Mouse (Mus musculus) ovary, postnatal 10 days (tissue): ENCODE data around the gene Gcnt2.
"Not testable (repeated sequence)": the region's sequence is repeated elsewhere in the genome, so short reads cannot be mapped to it uniquely, and the experiment has no call there.

ENCODE experiments used
- DNase-seq: peaks from one replicate; pipeline ENCODE4 v3.0.0; 2022; ENCODE audit warnings: low spot score

The Gcnt2 gene

DNA sequence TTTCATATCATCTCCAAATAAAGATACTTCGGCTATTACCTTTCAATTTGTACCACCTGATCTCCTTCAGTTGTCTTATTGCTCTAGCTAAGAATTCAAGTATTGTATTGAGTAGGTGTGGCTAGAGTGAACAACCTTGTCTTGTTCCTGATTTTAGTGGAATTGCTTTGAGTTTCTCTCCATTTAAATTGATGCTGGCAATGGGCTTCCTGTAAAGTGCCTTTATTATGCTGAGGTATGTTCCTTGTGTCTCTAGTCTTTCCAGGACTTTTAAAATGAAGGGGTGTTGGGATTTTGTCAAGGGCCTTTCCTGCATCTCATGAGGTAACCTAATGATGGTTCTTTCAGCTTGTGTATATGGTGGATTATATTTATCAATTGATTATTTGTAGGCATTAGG lies 83.5 kb downstream of the Gcnt2 start:
- no peak for DNase-seq

GRCm38 (mm10) chr13:40943936-40944335 lies 84.4 kb downstream of the Gcnt2 start:
- DNase-seq, result no peak

- no peak for DNase-seq
These were observed 84.8 kb downstream of the Gcnt2 start for GRCm38 (mm10) chr13:40944346-40944745.

DNA sequence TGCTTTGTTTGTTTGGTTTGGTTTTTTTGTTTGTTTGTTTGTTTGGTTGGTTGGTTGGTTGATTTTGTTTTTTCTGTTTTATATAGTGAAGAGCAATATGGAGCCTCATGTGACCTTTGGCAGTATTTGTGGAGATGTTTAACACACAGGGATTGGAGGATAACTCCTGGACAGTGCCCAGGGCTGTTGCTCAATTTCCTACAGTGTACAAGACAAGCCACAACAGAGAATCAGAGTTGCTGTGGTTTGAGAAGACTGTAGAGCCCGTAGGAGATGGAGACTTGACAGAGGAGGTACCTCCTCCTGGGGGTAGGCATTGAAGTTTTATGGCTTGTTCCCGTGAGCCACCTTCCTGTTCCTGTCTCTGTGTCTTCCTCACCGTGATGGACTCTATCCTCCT lies 87.0 kb downstream of the Gcnt2 start:
- DNase-seq, result no peak

GRCm38 (mm10) chr13:40947538-40948205 lies 88.1 kb downstream of the Gcnt2 start:
- no peak for DNase-seq

DNA sequence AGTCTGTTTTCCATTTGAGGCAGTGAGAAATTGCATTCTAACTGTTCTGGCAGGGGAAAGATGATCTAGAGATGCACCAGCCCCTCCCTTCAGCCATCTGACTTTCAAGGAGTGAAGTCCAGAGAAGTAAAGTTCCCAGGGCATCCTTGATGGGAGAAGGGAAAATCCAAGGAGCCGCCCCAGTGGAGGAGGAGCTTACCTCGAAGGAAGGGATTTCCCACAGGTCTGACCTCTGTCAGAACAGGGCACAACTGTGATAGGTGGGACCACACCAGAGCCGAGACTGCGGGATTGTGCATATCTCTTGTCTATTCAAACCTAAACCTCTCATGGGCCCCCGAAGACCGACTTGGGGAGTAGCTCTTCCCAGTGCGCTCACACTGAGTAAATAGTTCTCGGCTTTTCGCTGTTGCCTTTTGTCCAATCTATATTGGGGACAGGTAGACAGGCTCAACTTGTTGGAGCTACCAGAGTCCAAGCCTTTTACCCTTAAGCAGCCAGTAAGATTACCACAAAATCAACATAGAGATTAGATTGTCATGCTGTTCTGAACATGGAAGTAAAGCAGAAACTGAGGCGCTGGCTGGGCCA lies 91.9 kb downstream of the Gcnt2 start:
- DNase-seq, result no peak

DNA sequence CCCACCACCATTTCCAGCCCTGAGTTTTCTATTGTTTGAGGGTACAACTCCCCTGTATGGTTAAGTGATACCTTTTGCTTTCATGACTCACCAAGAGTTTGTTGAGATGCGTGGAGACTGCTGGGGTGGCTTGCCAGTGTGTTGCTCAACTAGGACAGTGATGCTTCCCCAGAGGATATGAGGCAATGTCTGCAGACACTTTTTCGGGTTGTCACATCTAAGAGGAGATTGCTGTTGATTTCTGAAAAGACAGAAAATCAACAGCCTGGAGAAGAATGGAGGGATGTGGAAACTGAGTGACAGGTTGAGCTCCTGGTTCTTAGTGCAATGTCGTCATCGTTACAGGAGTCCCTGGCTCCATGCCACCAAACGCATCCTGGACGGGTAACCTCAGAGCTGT lies 93.7 kb downstream of the Gcnt2 start:
- no peak for DNase-seq

DNA sequence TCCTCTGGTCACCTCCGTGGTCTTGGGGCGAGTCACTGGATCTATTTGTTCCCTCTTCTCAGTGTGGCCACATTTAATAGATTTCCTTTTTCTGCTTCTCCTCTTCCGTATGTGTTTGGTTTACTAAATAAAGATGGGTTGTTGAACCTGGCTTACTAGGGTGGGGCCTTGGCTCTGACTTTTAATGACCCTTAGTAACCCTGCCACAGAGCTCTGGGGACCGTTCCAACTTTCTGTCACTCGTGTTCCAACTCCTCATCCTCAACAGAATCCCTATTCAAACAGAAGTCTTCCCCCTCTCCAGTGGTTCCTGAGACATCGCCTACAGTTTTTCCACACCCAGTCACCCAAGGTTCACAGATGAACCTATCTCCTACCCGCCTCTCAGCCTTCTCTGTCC lies 96.2 kb downstream of the Gcnt2 start:
- no peak for DNase-seq

DNA sequence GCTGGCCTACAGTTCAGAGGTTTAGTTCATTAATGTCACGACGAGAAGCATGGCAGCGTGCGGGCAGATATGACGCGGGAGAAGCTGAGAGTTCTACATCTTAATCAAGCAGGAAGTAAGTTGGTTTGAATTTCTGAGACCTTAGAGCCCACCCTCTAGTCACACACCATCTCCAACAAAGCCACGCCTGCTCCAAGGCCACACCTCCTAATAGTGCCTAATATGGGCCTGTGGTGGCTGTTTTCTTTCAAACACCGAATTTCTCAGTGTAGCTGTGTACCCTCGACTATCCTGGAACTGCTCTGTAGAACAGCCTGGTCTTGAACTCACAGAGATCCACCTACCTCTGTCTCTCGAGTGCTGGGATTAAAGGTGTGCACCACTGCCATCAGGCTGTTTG lies 108.1 kb downstream of the Gcnt2 start:
- no peak for DNase-seq

- no peak for DNase-seq
These were observed 109.0 kb downstream of the Gcnt2 start for GRCm38 (mm10) chr13:40968564-40968963.

GRCm38 (mm10) chr13:40969761-40970390 lies 110.3 kb downstream of the Gcnt2 start:
- no peak for DNase-seq

- DNase-seq, result no peak
These were observed 111.7 kb downstream of the Gcnt2 start for GRCm38 (mm10) chr13:40971261-40971660.

GRCm38 (mm10) chr13:40971831-40972230 lies 112.3 kb downstream of the Gcnt2 start:
- DNase-seq, result no peak

DNA sequence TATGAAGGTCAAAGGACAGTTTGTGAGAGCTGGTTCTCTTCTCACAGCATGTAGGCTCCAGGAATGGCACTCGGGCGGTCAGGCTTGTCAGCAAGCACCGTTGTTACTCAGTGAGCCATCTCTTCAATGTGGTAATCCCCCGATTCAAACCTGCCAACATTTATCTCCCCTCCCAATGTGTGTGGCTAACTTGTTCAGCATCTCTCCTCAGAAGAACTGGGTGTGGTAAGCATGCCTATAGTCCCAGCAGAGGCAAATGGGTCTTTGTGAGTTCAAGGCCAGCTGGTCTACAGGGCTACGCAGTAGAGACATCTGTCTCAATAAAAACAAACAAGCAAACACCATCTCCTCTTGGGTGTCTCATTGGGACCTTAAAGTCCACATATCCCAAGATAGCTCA lies 113.4 kb downstream of the Gcnt2 start:
- no peak for DNase-seq

- no peak for DNase-seq
These were observed 118.1 kb downstream of the Gcnt2 start for GRCm38 (mm10) chr13:40977609-40978008.

GRCm38 (mm10) chr13:40978652-40979051 lies 119.1 kb downstream of the Gcnt2 start:
- no peak for DNase-seq

GRCm38 (mm10) chr13:40979321-40979720 lies 119.8 kb downstream of the Gcnt2 start:
- DNase-seq, result no peak

DNA sequence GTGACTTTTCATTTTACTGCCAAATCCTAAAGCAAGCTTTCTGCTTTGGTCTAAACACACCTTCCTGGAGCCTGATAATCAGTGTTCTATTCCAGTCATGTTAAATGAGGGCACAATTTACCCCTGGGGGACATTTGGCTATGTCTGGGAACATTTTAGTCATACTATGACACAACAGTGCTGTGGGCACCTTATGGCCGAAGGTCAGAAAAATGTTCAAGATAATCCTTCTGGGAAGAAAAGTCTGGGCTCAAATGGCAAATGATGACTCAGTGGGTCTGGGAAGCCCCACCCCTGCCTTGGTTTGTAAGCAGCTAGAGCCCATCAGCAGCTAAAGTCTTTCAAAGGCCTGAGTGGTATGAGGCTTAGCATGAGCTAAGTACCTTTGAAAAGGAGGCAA lies 123.2 kb downstream of the Gcnt2 start:
- DNase-seq, result no peak

- no peak for DNase-seq
These were observed 126.5 kb downstream of the Gcnt2 start for GRCm38 (mm10) chr13:40986081-40986480.

DNA sequence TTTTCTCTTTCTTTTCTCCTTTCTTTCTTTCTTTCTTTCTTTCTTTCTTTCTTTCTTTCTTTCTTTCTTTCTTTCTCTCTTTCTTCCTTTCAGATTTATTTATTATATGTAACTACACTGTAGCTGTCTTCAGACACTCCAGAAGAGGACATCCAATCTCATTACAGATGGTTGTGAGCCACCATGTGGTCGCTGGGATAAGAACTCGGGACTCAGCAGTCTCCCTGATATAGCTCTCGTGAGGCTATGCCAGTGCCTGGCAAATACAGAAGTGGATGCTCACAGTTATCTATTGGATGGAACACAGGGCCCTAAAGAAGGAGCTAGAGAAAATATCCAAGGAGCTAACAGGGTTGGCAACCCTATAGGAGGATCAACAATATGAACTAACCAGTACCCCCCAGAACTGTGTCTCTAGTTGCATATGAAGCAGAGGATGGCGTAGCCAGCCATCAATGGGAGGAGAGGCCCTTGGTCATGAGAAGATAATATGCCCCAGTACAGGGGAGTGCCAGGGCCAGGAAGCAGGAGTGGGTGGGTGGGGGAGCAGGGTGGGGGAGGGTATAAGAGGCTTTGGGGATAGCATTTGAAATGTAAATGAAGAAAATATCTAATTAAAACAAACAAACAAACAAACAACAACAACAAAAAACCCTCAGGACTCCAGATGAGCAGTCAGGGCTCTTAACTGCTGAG lies 128.2 kb downstream of the Gcnt2 start:
- not testable (repeated sequence) for DNase-seq

GRCm38 (mm10) chr13:40988418-40988817 lies 128.9 kb downstream of the Gcnt2 start:
- DNase-seq, result no peak

- DNase-seq, result no peak
These were observed 135.1 kb downstream of the Gcnt2 start for GRCm38 (mm10) chr13:40994487-40995263.
